Mouse (Mus musculus): Measurements from ENCODE around the gene Pcif1. TPM values are rescaled to one million over a fixed set of nuclear protein-coding genes. Genes with fewer than 3 reads are reported as not detected.

The Pcif1 gene
- total RNA-seq, 2 experiments from 2014 or later: 35.1 to 48.6 TPM

GRCm38 (mm10) chr2:164891908-164892695, 13.0 kb downstream of the Pcif1 start:
- peak in 1 of 2 experiments; percentile 23 for DNase-seq (ENCODE audit: low spot score in 2 of 2)

DNA sequence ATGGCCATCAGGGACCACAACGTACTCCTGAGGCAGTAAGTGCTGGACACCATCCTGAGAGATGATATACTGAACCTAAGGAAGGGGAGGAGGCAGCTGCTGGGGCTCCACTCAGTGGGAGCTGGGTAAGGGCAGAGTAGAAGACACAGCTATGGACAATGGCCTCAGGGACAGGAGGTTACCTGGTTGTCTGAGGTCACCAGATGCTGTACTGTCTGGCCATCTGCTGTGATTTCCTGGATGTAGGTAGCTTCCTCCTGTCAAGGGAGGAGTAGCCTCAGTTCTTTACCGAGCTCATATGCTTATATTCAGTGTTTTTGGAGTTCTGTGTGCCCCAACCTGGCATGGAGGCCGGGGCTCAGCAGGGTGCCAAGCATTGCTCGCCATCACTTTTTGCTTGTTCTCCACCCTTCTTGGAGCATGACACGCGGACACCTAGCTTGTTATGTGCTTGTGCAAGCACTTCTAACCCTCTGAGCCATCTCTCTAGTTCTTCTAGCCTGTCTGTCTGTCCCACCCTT, 13.7 kb downstream of the Pcif1 start:
- DNase-seq (ENCODE audit: low spot score in 2 of 2): no peak

DNA sequence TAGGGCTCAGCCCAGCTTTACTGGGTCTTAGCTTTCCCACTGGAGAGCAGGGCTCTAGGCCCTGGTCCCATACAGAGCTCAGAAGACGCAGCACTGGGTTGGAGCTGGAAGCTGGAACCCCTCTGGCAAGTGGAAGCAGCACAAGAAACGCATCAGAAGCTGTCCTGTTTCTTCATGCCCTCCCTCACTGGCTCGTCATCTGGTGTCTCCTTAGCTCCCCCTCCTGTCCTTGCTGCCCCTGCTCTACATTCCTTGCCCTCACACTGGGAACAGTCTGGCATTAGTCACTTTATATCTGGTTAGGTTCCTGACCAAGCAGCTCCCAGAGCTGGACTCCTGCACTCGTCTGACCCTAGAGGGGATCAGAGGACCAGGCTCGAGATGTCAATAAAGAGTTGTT, 14.9 kb downstream of the Pcif1 start:
- DNase-seq (ENCODE audit: low spot score in 2 of 2): peak in 1 of 2 experiments; percentile 22

GRCm38 (mm10) chr2:164894644-164895043, 15.5 kb downstream of the Pcif1 start:
- DNase-seq (ENCODE audit: low spot score in 2 of 2): peak in 1 of 2 experiments; percentile 23

DNA sequence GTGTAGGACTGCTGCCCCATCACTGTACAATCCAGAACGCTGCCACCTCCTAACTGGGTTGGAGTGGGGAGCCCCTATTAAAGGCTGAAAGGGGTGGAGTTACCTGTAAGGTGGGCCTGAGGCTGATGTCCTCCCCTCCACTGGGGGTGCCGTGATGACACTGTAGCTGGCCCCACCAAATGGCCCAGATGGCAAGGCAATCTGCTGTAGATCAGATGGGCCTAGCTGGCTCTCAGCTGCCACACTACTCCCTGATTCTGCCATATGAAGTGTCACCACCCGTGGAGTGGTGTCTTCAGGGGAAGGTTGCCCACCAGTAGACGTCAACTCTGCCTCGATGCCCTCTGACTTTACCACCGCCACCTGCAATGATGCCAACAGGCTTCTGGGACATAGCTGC, 16.8 kb downstream of the Pcif1 start:
- DNase-seq (ENCODE audit: low spot score in 2 of 2): peak in 1 of 2 experiments; percentile 20

- DNase-seq (ENCODE audit: low spot score in 2 of 2): peak in 1 of 2 experiments; percentile 21
Observed at GRCm38 (mm10) chr2:164898008-164898407, 18.9 kb downstream of the Pcif1 start.

- peak in 1 of 2 experiments; percentile 19 for DNase-seq (ENCODE audit: low spot score in 2 of 2)
Observed at GRCm38 (mm10) chr2:164899034-164899433, 19.9 kb downstream of the Pcif1 start.

DNA sequence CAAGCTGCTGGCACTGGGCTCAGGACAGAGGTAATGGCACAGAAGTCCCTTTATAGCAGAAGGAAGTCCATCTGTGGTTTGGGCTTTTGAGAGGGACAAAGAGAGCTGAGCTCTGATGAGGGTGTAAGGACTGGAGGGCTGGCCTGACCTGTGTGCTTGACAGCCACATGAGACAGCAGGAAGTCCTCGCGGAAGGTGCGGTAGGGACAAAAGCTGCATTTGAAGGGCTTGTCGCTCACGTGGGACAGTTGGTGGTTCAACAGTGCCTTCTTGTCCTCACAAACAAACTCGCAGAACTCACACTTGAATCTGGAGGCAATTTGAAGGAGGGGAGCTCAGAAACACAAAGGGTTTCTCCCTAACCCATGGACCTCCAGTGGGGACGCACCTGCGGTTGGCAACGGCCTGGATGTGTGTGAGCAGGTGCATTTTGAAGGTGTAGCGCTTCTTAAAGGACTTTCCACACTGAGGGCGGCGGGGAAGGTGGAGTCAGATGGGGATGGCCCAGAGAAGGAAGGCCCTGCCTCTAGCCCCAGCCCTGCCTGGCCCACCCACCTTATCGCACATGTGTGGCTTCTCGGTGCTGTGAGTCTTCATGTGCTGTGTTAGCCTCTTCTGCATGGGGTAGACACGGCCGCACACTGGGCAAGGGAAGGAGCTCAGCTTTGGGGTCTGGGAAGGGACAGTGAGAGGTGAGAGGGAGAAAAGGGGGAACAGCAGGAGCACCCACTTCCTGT, 20.8 kb downstream of the Pcif1 start:
- peak in 1 of 2 experiments; percentile 18 for DNase-seq (ENCODE audit: low spot score in 2 of 2)

DNA sequence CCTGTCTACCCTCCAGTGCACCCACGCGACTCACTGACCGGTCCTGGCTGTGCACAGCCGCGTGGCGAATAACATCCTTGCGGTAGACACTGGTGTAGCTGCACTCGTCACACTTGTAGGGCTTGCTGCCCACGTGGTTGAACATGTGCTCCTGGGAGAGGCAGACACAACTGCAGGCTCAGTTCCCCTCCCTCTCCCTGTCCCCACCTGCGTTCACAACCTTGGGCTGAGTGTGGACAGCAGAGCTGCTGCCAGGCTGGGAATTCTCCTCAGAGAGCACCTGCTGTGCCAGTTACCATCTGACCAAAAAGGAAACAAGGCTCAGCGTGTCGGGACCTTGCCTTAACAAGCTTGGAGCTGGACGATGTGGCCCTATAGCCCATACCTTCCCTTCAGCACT, 22.3 kb downstream of the Pcif1 start:
- no peak for DNase-seq (ENCODE audit: low spot score in 2 of 2)

- DNase-seq (ENCODE audit: low spot score in 2 of 2): no peak
Observed at GRCm38 (mm10) chr2:164903496-164903895, 24.4 kb downstream of the Pcif1 start.

GRCm38 (mm10) chr2:164906071-164906470, 27.0 kb downstream of the Pcif1 start:
- DNase-seq (ENCODE audit: low spot score in 2 of 2): no peak

DNA sequence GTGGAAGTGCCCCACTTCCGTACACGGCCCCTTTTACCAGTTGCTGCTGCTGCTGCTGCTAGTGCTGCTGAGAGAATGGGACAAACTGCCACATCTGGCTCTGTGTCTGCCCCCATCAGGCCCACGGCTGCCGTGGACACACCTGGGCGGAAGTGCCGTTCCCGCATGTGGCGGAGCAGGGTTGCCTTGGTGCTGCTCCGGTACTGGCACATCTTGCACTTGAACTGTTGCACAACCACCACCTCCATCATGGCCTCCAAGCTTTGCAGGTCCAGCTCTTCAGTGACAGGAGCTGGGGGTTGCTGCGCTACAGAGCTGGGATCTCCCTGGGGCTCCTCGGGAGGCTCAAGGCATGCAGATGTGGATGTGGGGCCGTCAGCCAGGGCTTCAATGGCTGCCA, 28.4 kb downstream of the Pcif1 start:
- no peak for DNase-seq (ENCODE audit: low spot score in 2 of 2)

DNA sequence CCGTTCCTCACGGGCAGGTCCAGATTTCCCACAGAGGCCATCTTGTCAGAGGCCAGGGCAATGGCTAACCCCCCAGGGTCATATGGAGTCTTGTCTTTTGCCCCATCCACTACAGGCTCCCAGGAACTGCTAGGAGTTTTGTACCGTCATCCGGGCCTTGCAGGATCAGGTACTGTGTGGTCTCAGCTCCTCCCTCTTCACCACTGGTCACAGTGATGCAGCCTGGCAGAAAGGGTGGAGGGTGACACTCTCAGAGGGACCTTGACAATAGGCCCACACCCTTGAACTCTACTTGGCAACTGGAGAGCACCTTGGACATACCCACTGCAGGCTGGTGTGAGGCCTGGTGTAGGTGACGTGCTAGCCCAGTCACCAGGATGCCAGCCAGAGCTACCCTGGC, 28.9 kb downstream of the Pcif1 start:
- no peak for DNase-seq (ENCODE audit: low spot score in 2 of 2)

GRCm38 (mm10) chr2:164909100-164909499, 30.0 kb downstream of the Pcif1 start:
- DNase-seq (ENCODE audit: low spot score in 2 of 2): no peak

- DNase-seq (ENCODE audit: low spot score in 2 of 2): no peak
Observed at GRCm38 (mm10) chr2:164909542-164909941, 30.4 kb downstream of the Pcif1 start.

- peak in 1 of 2 experiments; percentile 38 for DNase-seq (ENCODE audit: low spot score in 2 of 2)
Observed at GRCm38 (mm10) chr2:164910360-164911061, 31.4 kb downstream of the Pcif1 start.

DNA sequence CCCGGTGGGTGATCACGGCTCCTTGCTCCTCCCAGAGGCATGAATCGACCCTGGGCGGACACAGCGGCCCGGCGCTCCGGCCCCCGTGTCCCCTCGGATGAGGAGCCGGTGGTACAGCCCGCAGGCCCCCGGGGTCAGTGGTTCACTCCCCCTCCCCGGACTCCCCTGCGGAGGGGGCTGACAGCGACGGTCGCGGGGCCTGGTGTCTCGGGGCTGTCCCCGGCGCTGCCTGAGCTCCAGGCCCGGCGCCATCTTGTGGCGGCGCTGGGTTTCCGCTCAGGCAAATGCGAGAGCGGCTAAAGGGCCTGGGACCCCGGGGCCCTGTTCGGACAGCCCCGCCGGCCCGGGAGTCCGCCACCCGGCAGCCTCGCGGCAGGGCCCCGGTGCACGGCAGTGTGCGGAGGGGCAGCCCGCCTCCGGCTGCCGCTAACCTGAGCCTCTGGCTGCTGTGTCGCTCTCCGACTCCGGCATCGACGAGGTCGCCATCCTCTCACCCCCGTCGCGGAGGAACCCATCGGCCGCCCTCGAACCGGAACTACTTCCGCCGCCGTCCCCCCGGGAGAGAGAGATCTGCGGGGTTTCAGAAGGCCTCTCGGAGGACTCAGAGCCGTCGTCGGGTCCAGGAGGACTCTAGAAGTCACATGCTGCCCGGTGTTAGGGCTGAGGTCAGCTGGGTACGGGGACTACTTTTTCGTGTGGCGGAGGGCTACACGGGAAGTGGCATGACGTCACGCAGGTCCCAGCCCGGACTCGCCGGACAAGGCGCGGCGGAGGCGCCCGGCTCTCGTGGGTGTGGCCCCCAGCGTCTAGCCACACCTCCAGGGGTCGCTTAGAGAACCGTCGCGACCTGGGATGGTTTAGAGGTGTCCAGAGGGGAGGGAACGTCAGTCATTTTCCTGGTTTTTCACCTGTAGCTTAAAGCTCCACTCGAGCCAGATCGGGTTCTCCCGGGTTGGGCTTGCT, 32.3 kb downstream of the Pcif1 start, which contains the start of gene Zfp335:
TSS of gene Zfp335 (minus strand) at position 672 of the 963 bp plus-strand sequence.
- DNase-seq (ENCODE audit: low spot score in 2 of 2): peak; percentile 89 to 92

- DNase-seq (ENCODE audit: low spot score in 2 of 2): no peak
Observed at GRCm38 (mm10) chr2:164912151-164912550, 33.0 kb downstream of the Pcif1 start.

- no peak for DNase-seq (ENCODE audit: low spot score in 2 of 2)
Observed at GRCm38 (mm10) chr2:164912749-164913427, 33.8 kb downstream of the Pcif1 start.

DNA sequence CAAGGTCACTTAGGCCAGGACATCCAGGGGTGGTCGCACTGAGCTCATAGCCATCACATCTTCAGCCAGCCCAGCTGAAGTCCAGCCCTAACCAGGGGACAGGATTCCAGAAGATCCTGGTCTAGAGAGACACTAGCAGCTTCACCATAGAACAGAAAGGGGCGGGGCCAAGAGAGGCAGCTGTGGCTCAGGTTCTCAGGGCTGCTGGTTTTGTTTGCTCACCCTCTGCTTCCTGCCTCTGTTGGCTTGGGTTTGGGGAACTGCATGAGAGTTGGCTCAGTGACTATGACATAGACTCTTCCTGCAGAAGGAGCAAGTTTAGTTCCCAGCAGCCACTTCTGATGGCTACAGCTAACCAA, 34.3 kb downstream of the Pcif1 start:
- DNase-seq (ENCODE audit: low spot score in 2 of 2): no peak
